Mouse (Mus musculus): ENCODE measurements around the gene Defb43. TPM values are rescaled to one million over a fixed set of nuclear protein-coding genes. Genes with fewer than 3 reads are reported as not detected.
A peak's percentile ranks its signal among the peaks of the same experiment; 100 is the strongest.

Defb43 gene
- polyA plus RNA-seq, 1 experiment from 2014 or later = not detected

GRCm38 (mm10) chr14:63066630-63067310 lies 55.2 kb downstream of the Defb43 start:
- Histone ChIP-seq H3K9ac (peak overlapping the region; percentile 42; the same call in 1 of the 2 replicates), H3K4me1 (replicated peaks) (peaks cover 69% of the 10 kb centered on the region)

More at GRCm38 (mm10) chr14:63066630-63067310, 55.2 kb downstream of the Defb43 start:
- Histone ChIP-seq H3K27ac (ENCODE audit: poor library complexity, severe bottlenecking) (peak overlapping the region; percentile 96), H3K9me3 (replicated peaks) (no peaks in the 10 kb centered on the region; the same call in 1 of the 2 replicates), H3K4me2 (peak overlapping the region; percentile 59), H3K27me3 (replicated peaks) (no peaks in the 10 kb centered on the region), H3K36me3 (no peaks in the 10 kb centered on the region), H3K4me3 (peak overlapping the region; percentile 1; the same call in 1 of the 2 replicates)
- WGBS = 8% methylated on average over 16 of the region's 16 CpGs
- no peak for ATAC-seq (ENCODE audit: insufficient number of reproducible peaks, low FRiP score)

Other genes with a start within 250 kb of the Defb43 start
- gene Wdfy2, start 174.1 kb upstream of the Defb43 start, polyA plus RNA-seq (2016; fragmentation: Nextera tagmentation; extraction: Ambion mirVana) = 8.8 and 8.9 TPM in 2 replicates
- not detected in 2 replicates for gene Defb48, start 27.3 kb upstream of the Defb43 start, polyA plus RNA-seq (2016; fragmentation: Nextera tagmentation; extraction: Ambion mirVana)
- gene Defb47, start 13.7 kb upstream of the Defb43 start, polyA plus RNA-seq (2016; fragmentation: Nextera tagmentation; extraction: Ambion mirVana) = not detected in 2 replicates
- 3.8 and 4.7 TPM in 2 replicates for gene Defb42, start 35.2 kb downstream of the Defb43 start, polyA plus RNA-seq (2016; fragmentation: Nextera tagmentation; extraction: Ambion mirVana)
- gene Defb30, start 38.2 kb downstream of the Defb43 start, polyA plus RNA-seq (2016; fragmentation: Nextera tagmentation; extraction: Ambion mirVana) = not detected in 2 replicates